Mouse (Mus musculus) embryo, embryonic 10 days (tissue): ENCODE data around the gene Rcn1.

Source experiments
- DNase-seq: peaks from one replicate; pipeline ENCODE4 v3.0.0-alpha.2; 2015; ENCODE audit warnings: low spot score

Rcn1 gene

GRCm38 (mm10) chr2:105337171-105337875, 61.8 kb downstream of the Rcn1 start:
- no peak for DNase-seq

- DNase-seq: peak; percentile 40
Observed at GRCm38 (mm10) chr2:105336314-105337027, 62.6 kb downstream of the Rcn1 start.
